Mouse (Mus musculus) right cerebral cortex, postnatal 10 days (tissue): ENCODE results near the gene Ttf1.
A peak's percentile ranks its signal among the peaks of the same experiment; 100 is the strongest.
"Not testable (repeated sequence)": the region's sequence is repeated elsewhere in the genome, so short reads cannot be mapped to it uniquely, and the experiment has no call there.

Experiments used
- DNase-seq, 2 experiments: peaks; one replicate each; pipeline ENCODE4 v3.0.0; 2021; ENCODE audit warnings: low spot score in 2 of 2

Gene Ttf1

DNA sequence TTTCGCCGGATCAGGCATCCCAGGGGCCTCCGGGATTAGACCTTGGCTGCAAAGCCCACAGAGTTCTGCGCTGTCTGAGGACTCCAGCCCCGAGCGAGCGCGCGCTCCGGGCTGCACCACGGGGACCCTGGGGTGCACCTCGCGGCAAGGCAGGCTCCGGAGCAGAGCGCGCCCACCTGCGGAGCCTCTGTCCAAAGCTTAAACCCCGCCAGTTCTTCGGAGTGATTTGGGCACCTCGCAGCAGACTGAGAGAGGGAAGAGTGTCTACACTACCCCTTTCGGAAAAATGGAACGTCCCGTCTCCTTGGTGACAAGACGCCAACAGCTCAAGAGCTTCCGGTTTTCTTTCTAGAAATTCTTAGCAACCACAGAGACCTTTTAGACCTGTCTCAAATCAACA is 5.1 kb upstream of the Ttf1 start, which contains the start of gene Cfap77:
Gene Cfap77 (minus strand): TSS at position 76 of the 400 bp plus-strand sequence.
- peak; percentile 56 to 59 for DNase-seq

DNA sequence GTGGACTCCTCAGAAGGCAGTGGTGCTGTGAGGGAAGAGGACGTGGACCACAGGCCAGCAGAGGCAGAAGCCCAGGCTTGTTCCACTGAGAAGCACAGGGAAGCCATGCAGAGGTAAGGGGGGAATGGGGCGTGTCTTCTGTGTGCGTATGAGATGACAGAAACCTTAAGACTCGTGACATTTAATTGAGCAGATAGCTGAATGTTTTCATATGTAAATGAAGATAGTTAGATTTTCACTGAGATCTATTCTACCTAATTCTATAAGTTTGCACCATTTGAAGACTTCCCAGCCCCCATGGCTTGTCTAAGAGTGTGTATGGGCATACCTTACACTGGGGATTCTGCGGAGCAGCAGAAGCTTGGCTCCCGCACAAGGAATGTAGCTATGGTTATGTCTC is 5.7 kb downstream of the Ttf1 start:
- no peak for DNase-seq

GRCm38 (mm10) chr2:29066410-29066809 is 6.3 kb downstream of the Ttf1 start:
- DNase-seq = peak in 1 of 2 experiments; percentile 32

DNA sequence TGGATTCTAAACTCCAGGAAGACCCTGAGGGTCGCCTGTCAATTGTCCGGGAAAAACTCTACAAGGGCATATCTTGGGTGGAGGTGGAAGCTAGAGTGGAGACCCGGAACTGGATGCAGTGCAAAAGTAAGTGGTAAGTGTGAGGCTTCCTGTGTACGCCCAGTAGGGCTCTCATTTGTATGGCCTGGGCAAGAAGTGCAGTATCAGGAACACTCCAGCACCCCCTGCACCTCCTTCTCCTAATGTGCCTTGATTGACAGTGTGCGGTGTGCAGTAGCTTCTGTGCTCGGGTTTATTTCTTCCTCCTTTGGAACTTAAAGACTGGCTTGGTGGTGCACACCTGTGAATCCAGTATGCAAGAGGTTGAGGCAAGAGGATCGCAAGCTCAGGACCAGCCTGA is 14.6 kb downstream of the Ttf1 start:
- no peak for DNase-seq

DNA sequence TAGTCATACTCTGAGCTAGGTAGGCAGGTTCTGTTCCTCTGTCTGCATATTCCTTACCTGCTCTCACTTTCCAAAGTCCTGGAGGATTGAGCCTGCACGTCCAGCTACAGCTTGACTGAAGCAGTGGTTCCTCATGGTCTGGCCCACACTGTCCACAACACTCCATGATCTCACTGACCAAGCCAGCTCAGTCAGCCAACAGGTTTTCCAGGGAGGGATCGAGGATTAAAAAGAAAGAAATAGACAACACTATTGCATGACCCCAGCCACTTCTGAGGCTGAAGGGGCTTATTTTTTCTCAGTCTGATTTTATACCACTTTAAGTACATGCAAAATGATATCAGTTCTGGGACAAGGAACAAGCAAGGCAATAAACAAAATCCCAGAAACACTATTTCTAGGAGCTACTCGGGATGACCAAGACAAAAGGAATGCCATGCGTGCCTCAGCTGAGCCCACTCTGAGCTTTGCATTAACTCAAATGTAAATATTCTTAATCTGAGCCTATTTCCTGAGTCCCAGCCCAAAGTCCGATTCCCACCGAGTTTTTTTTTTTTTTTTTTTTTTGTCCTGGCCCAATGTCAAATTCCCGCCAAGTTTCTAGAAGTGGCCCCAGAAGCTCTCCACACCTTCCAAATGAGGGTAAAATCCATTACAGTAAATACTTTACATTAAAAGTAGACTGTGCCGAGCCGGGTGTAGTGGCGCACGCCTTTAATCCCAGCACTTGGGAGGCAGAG is 15.4 kb downstream of the Ttf1 start:
- no peak for DNase-seq

DNA sequence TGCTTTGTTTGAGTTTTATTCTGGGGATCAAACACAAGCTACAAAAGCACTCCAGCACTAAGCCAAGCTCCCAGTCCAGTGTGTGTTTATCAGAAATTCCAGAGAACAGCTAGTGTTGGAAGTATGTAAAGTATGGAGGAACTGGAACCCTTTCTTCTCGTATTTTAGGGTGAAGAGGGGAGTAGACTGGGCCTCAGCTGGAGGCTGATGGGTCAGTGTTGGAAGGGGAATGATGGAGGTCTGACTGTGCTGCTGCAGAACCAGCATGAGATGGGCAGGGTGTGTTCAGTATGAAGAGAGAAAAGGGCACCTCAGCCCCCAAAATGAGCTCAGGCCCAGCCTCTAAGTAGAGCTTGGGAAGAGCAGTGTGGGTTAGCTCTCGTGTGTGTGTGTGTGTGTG is 16.2 kb downstream of the Ttf1 start:
- no peak for DNase-seq

- DNase-seq = peak; percentile 32 to 34
These were observed 21.9 kb downstream of the Ttf1 start for GRCm38 (mm10) chr2:29081965-29082364.

GRCm38 (mm10) chr2:29086026-29086425 is 26.0 kb downstream of the Ttf1 start:
- DNase-seq = no peak

- not testable (repeated sequence) for DNase-seq
These were observed 29.2 kb downstream of the Ttf1 start for GRCm38 (mm10) chr2:29089276-29089675.

DNA sequence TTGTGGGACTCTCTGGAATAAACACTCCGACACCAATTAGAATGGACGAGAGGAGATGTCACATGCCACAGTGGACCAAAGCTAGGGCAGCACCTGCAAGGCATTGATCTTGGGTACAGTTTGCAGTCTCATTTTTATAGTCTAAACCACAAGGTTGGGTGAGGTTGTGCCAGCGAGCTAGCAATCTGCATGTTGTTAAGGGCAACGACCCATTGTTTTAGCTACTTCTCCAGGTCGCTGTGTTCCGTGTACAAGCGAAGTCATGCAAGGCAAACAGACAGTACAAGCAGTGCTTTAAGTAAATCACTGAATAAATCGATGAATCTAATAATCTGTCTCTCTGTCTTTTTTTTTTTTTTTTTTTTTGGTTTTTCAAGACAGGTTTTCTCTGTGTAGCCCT is 35.6 kb downstream of the Ttf1 start:
- no peak for DNase-seq

GRCm38 (mm10) chr2:29096751-29097150 is 36.7 kb downstream of the Ttf1 start:
- DNase-seq = no peak

GRCm38 (mm10) chr2:29097465-29097864 is 37.4 kb downstream of the Ttf1 start:
- no peak for DNase-seq

GRCm38 (mm10) chr2:29097955-29098354 is 37.9 kb downstream of the Ttf1 start:
- DNase-seq = not testable (repeated sequence)

- no peak for DNase-seq
These were observed 38.7 kb downstream of the Ttf1 start for GRCm38 (mm10) chr2:29098786-29099185.

GRCm38 (mm10) chr2:29099646-29100045 is 39.6 kb downstream of the Ttf1 start:
- DNase-seq = no peak

DNA sequence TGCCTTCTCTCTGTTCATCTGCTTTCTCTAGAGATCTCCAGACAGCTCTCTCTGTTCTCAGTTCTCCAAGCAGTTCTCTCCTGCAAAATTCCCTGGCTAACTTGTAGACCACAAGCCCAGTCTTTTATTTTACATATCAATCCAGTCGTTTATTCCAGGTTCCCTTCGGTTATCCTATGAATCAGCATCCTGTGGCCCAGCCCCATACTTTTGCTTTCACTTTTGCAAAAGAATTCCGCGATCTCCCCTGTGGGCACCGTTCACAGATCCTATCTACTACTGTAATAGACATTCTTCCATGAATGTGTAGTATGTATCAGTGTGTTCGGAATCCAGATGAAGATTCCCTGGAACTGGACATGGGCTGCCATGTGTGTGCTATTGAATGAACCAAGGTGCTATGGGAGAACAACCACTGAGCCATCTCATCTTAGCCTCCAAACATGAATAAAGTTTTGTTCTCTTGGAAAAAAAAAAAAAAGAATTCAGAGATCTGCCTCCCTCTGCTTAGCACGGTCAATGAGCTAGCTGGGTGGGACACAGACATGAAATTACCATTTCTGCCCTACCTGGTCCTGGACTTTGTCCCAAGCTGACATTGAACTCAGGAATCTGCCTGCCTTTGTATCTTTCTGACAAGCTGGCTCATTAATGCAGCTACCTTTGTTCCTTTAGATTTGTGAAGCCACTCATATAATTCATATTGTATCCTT is 40.9 kb downstream of the Ttf1 start:
- DNase-seq = no peak

DNA sequence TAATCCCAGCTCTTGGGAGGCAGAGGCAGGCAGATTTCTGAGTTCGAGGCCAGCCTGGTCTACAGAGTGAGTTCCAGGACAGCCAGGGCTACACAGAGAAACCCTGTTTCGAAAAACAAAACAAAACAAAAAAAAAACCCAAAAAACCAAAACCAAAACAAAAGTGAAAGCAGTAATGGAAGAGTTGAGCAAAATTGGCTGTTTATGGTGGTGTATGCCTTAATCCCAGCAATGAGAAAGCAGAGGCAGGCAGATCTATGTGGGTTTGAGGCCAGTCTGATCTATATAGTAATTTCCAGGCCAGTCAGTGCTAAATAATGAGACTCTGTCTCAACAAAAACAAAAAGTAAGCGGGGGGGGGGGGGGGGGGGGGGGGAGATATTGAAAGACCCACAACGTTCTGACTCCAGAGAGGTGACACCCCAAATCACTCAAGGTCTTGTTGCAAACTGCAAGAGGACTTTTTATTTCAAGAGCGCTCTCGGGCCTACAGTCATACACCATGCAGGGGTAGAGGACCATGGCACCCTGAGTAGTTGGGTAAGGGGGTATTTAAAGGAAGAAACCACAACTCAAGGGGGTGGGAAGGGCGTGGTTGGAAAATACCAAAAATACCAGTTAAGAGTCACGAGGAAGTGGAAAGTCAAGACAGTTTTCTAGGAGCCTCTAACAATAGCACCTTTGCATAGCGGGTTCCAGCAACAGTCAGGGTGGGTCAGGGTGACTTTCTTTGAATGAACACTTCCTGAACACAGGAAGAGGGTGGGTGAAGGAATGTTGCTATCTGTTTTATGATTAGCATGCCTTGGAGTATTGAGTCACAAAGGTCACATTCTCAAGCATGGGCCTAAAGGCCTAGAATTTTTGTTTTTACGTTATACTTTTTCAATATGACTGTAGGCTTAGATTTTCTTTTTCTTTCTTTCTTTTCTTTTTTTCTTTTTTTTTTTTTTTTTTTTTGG is 42.6 kb downstream of the Ttf1 start:
- not testable (repeated sequence) for DNase-seq

DNA sequence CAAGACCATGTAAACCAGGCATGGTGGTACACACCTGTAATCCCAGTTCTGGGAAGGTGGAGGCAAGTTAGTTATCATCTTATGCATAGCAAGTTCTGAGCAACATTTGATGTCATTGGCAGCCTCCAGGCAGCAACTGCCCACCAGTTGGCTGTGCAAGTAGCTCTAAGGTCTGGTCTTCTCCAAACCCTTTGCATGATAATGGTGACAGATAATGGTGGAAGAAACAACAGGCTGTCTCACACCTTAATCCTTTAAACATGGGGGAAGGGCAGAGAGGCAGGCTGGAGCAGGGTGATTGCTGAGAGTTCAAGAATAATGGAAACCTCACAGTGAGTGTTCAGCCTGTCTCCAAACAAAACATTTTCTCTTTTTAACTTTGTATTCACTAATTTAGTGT is 60.9 kb downstream of the Ttf1 start:
- no peak for DNase-seq

GRCm38 (mm10) chr2:29122446-29122845 is 62.4 kb downstream of the Ttf1 start:
- no peak for DNase-seq

- DNase-seq = peak in 1 of 2 experiments; percentile 36
These were observed 64.0 kb downstream of the Ttf1 start, which contains the start of gene Setx for GRCm38 (mm10) chr2:29123907-29124569. Gene Setx (plus strand): TSS chr2:29124181.

GRCm38 (mm10) chr2:29124571-29124935 is 64.5 kb downstream of the Ttf1 start:
- DNase-seq = no peak
